Mouse (Mus musculus) A20 (cell line): ENCODE data around the gene Ccl17.

Experiments
- DNase-seq: peaks from one replicate; pipeline ENCODE4 v3.0.0-alpha.2; 2011; ENCODE audit warnings: low read depth, low spot score

Ccl17 gene

DNA sequence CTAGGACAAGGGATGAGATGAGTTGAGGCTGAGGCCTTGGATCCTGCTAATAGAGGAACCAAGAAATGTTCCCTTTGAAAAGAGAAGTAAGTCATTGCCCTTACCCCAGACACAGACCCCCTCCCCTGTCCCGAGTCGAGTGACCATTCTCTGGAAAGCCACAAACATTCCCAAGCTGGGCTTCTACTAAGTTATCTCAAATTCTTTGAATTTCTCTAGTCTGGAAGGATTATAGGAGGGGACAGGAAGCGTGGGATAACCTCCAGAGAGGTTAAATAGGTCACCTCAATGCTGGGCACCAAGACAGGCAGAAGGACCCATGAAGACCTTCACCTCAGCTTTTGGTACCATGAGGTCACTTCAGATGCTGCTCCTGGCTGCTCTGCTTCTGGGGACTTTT is at the start of gene Ccl17:
Ccl17 (plus strand) TSS at position 301 of the 400 bp plus-strand sequence.
- no peak for DNase-seq

DNA sequence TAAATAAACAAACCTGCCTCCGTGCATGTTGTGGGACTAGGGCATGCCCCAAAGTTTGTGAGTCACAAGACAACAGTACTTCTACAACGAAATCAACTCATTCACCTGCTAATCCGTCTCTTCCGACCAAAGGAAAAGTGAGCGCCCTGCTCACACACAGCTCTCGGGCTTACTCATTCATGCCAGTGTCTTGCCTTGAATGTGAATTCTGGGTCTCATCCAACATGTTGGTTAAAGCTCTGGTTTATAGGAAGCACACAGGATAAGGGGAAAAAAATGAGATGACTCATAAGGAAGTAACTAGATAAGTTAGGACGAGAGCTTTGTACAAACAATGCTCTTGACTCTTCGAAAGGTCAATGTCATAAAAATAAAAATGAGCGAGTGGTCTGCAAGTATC is 43.2 kb upstream of the Ccl17 start:
- no peak for DNase-seq

DNA sequence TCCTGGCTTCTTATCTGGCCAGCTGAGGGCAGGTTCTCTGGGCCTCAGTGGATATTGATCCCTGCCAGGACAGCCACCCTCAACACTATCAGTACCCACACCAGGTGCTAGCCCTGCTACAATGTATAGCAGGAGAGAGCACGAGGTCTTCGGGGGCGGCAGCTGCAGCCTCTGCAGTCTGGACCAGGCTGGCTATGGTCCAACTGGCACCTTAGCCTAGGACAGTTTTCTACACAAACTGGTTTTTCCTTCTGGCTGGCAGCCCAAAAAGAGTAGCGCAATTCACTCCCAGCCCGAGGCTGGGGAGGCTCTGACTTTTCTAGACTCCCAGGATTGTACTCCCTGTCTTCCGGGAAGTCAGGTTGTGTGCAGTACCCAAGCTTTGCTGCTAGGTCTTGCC is 39.3 kb upstream of the Ccl17 start:
- DNase-seq = no peak

GRCm38 (mm10) chr8:94771941-94772670 is 38.1 kb upstream of the Ccl17 start, which contains the start of gene Cx3cl1:
TSS of gene Cx3cl1 (plus strand) at chr8:94772009.
- DNase-seq = no peak

DNA sequence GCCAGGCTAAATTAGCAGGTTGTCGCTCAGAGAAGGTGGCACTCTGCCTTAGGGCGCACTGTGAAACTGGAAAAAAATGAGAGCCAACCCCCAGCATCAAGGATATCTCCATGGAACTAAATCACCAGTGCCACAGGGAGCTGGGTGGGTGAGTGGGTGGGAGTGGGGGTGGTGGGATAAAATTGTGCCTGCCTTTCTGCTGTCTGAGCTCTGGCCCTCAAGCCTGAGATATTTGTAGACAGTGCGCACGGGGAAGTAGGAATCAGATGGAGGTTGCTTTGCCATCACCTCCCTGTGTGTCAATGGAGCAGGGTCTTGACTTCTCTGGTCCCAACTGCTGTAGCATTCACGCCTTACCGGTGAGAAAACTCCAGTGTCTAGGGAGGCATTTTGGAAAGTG is 37.2 kb upstream of the Ccl17 start:
- no peak for DNase-seq

GRCm38 (mm10) chr8:94773700-94774171 is 36.5 kb upstream of the Ccl17 start:
- DNase-seq = no peak

DNA sequence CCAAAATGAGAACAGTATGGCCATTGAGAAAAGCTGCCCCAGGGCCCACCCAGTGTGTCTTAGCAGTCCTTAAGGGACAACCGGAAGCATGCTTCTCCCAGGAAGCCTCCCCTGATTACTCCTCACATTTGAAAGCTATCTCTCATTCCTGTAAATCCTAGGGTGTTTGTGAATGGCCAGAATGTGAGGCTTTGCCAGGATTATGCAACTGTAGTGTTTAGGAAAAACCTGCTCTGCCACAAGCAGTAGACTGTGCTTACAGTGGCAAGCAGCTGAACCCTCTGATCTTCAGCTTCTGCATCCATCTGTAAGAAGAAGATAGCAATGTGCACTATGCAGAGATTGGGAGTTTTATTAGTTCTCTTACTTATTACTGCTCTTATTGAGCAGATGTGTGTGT is 35.7 kb upstream of the Ccl17 start:
- no peak for DNase-seq

GRCm38 (mm10) chr8:94776346-94776745 is 33.9 kb upstream of the Ccl17 start:
- DNase-seq = no peak

DNA sequence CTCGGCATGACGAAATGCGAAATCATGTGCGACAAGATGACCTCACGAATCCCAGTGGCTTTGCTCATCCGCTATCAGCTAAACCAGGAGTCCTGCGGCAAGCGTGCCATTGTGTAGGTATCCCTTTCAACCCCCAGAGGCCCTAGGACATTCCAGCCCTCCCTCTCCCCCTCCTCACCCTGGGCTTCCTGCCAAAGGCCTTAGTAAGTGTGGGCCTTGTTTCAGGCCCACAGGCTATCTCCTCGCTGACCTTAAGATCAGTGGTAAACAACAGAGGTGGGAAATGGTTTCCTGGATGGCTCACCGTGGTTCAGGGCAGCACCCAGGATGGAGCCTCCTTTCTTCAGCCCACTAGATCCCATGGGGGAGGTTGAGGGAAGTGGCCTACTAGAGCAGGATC is 32.2 kb upstream of the Ccl17 start:
- no peak for DNase-seq

DNA sequence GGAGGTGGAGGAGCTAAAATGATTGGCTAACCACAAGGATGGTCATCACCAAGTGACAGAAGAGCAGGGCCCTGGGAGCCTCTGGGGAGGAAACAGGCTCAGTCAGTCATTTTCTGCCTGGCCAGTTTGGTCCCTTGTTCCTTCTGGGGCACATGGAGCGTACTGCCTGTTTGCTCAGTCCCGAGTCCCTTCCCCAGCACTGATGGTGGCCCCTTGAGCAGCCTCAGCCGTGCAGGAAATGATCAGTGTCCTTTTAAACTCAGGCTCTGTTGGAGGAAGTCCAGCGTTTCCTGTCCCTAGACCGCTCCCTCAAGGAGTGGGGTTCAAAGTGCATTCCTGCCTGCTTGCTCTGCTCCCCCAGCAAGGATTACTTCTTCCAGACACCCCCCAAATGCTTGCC is 31.8 kb upstream of the Ccl17 start:
- DNase-seq = no peak

GRCm38 (mm10) chr8:94778895-94779533 is 31.2 kb upstream of the Ccl17 start:
- no peak for DNase-seq

- no peak for DNase-seq
Measured at GRCm38 (mm10) chr8:94779534-94780294, 30.5 kb upstream of the Ccl17 start.

- DNase-seq = no peak
Measured at GRCm38 (mm10) chr8:94780491-94781154, 29.6 kb upstream of the Ccl17 start.

- DNase-seq = no peak
Measured at GRCm38 (mm10) chr8:94781155-94781837, 29.0 kb upstream of the Ccl17 start.

DNA sequence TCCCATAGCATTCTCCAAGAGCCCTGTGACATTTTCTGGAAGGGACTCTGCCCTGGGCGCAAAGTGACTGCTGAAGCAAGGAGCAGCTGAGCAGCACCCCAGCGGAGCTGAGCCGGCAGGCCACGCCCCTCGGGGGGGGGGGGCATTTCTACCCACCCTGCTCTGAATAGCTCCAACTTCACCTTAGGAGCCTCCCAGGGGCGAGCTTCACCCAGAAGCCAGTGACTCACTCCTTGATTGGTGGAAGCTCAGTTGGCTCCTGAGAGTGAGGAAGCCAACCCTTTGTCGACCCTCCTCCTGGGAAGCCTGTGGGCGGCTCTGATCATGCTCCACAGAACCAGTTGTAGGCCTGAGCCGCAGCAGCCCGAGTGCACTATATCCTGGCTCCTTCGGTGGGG is 28.4 kb upstream of the Ccl17 start:
- DNase-seq = no peak

- DNase-seq = peak; percentile 40
Measured at GRCm38 (mm10) chr8:94783890-94784289, 26.4 kb upstream of the Ccl17 start.

DNA sequence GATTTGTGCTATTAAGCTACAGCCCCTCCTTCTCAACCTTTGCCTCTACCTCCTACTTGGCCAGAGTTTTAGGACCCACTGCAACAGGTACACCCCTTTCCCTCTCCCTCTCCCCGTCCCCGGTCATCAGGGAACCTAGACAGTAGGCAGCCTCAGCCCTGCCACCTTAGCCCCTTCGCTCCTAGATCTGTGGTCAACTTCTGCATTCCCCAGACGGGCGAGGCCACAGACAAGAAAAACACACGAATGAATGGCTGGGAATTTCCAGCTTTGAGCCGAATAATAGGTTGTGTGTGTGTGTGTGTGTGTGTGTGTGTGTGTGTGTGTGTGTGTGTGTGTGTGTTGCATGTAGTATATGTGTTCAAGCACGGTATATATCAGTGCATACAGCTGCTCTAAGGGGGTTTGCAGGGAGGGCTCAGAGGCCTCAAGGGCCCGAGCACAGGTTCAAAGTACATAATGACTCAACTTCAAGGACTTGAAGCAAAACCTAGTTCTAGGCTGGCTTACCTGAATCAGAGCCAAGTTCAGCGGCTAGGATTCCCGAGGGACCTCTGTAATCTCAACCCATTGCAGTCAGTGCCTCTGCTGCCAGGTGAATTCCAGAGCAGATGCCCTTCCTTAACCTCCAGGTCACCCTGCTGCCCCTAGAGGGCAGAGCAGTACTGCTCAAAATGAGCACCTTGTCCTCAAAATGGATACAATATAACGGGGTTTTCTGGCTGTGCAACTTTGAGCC is 24.8 kb upstream of the Ccl17 start:
- peak; percentile 68 for DNase-seq

DNA sequence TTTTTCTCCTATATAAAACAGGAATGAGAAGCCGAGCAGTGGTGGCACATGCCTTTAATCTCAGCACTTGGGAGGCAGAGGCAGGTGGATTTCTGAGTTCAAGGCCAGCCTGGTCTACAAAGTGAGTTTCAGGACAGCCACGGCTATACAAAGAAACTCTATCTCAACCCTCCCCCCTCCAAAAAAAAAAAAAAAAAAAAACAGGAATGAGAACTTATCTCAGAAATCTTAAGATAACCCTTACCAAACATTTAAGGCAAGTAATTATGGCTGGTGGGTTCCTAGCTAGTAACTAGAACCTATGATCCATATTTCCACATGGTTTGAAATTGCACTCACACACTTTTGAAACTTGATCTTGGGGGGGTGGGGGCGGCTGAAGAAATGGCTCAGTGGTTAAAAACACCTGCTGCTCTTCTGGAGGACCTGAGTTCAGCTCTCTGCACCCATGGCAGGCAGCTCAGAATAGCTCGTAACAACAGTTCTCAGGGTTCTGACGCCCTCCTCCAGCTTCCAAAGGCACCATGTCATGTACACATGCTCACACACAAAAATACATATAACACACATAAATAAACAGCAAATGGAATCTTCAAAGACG is 24.2 kb upstream of the Ccl17 start:
- DNase-seq = no peak

GRCm38 (mm10) chr8:94787524-94788501 is 22.4 kb upstream of the Ccl17 start:
- no peak for DNase-seq
